Mouse (Mus musculus) limb, embryonic 14.5 days (tissue): ENCODE results near the gene Mfsd12. TPM values are rescaled to one million over a fixed set of nuclear protein-coding genes. Genes with fewer than 3 reads are reported as not detected.
A peak's percentile ranks its signal among the peaks of the same experiment; 100 is the strongest.

ENCODE experiments used
- ATAC-seq: fragments of 200-750 bp; cut with Nextera tagmentation; 2 replicates; pipeline ENCODE4 v1.8.0; 2017; ENCODE audit warnings: low read depth, moderate number of reproducible peaks, moderate TSS enrichment; ENCODE audit not compliant: low FRiP score
- DNase-seq: peaks from one replicate; pipeline ENCODE4 v3.0.0-alpha.2; 2015; ENCODE audit warnings: low spot score
- H3K27ac ChIP-seq: fragments of 300-500 bp; sonication (generic); replicated peaks from 2 replicates; pipeline ENCODE4 v1.5.1; 2014; ENCODE audit warnings: low read depth, mild to moderate bottlenecking, low read length, moderate library complexity, mixed read lengths
- H3K27me3 ChIP-seq: fragments of 300-500 bp; sonication (generic); 2 replicates; pipeline ENCODE4 v1.6.1; 2014; ENCODE audit warnings: low read length, mixed read lengths; ENCODE audit not compliant: control insufficient read depth, insufficient read depth
- H3K36me3 ChIP-seq: fragments of 300-500 bp; sonication (generic); 2 replicates; pipeline ENCODE4 v1.6.1; 2014; ENCODE audit warnings: mild to moderate bottlenecking, low read length, moderate library complexity, mixed read lengths; ENCODE audit not compliant: control insufficient read depth, insufficient read depth
- H3K4me1 ChIP-seq: fragments of 300-500 bp; sonication (generic); 2 replicates; pipeline ENCODE4 v1.6.1; 2014; ENCODE audit warnings: antibody characterized with exemption, low read length, mixed read lengths; ENCODE audit not compliant: control insufficient read depth, insufficient read depth
- H3K4me2 ChIP-seq: fragments of 300-500 bp; sonication (generic); replicated peaks from 2 replicates; pipeline ENCODE4 v1.6.1; 2014; ENCODE audit warnings: low read depth, mild to moderate bottlenecking, low read length, moderate library complexity; ENCODE audit not compliant: severe bottlenecking
- H3K4me3 ChIP-seq: fragments of 300-500 bp; sonication (generic); replicated peaks from 2 replicates; pipeline ENCODE4 v1.5.1; 2014; ENCODE audit warnings: low read length
- H3K9ac ChIP-seq: fragments of 300-500 bp; sonication (generic); 2 replicates; pipeline ENCODE4 v1.6.1; 2014; ENCODE audit warnings: mild to moderate bottlenecking, low read depth, low read length, moderate library complexity; ENCODE audit not compliant: severe bottlenecking
- H3K9me3 ChIP-seq: fragments of 300-500 bp; sonication (generic); 2 replicates; pipeline ENCODE4 v1.6.1; 2016; ENCODE audit warnings: low read length; ENCODE audit not compliant: control insufficient read depth
- POLR2A ChIP-seq: fragments of 200-500 bp; IDR thresholded peaks from 2 replicates; pipeline ENCODE4 v1.8.0; 2012; ENCODE audit warnings: inconsistent platforms, mild to moderate bottlenecking, moderate library complexity, borderline replicate concordance; ENCODE audit not compliant: insufficient read depth, insufficient read length; ENCODE audit errors: extremely low read depth
- WGBS: fragments of 180-500 bp; shearing (Covaris S2); extraction: QIAGEN DNeasy Blood & Tissue Kit; methylation state at CpG from one replicate; pipeline ENCODE4 v1.1.7; 2014; 5-methylcytosine and 5-hydroxymethylcytosine counted together
- polyA plus RNA-seq, 2 experiments: library from polyadenylated mRNA; depleted of rRNA in 1 of 2; stranded (reverse) in 1 of 2; unstranded in 1 of 2; fragments of >200 nt; fragmentation: Nextera tagmentation in 1 of 2; extraction: Ambion mirVana in 1 of 2; gene quantifications; 2 replicates each; pipeline versions ENCODE4 v1.2.1 to v1.2.3; 2012 to 2014

Gene Mfsd12
- polyA plus RNA-seq, 2 experiments, result 6.8 to 12.0 TPM

- ATAC-seq (no peak), DNase-seq (peak; percentile 42)
- Histone ChIP-seq H3K4me1 (peaks cover 18% of the 10 kb centered on the region), H3K27me3 (no peaks in the 10 kb centered on the region), H3K9me3 (no peaks in the 10 kb centered on the region), H3K4me2 (peak overlapping the region; percentile 29), H3K27ac (0 out of 2 replicates have a peak overlapping the region, but pooled peaks have one; percentile 26), H3K9ac (peak overlapping the region; percentile 5; the same call in 1 of the 2 replicates), H3K4me3 (peak overlapping the region; percentile 3), H3K36me3 (peaks cover 69% of the 10 kb centered on the region)
- no peak for TF ChIP-seq POLR2A
- 52% methylated on average over 14 of the region's 16 CpGs for WGBS
Observed at GRCm38 (mm10) chr10:81316338-81317060, 40.8 kb upstream of the Mfsd12 start.

DNA sequence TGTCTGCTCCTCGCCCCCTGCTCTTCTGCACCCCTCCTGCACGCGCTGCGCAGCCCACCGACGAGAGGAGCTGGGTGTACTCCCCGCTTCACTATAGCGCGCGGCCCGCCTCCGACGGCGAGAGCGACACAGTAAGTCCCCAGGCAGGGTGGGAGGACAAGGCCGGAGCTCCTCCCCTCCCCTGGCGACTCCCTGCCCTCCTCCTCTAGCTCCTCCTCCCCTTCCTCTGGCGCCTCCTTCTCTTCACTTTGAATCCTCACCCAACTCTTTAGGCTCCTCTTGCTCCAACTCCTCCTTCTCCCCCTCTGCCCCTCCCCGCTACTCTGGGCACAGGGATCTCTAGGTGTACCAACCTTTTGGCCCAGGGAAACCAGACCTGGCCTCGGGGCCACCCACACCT, 40.0 kb upstream of the Mfsd12 start:
- H3K9me3 ChIP-seq, result no peaks in the 10 kb centered on the region
- no peak for ATAC-seq
- no peaks in the 10 kb centered on the region for H3K27me3 ChIP-seq
- H3K9ac ChIP-seq, result peak overlapping the region; percentile 5; the same call in 1 of the 2 replicates
- 12% methylated on average over 17 of the region's 20 CpGs for WGBS
- H3K4me1 ChIP-seq, result peaks cover 23% of the 10 kb centered on the region
- H3K4me2 ChIP-seq, result peak overlapping the region; percentile 29
- peak; percentile 67 for DNase-seq
- H3K27ac ChIP-seq, result no peak overlapping the region
- H3K36me3 ChIP-seq, result peaks cover 61% of the 10 kb centered on the region
- peak overlapping the region; percentile 3 for H3K4me3 ChIP-seq
- TF ChIP-seq POLR2A, result no peak

DNA sequence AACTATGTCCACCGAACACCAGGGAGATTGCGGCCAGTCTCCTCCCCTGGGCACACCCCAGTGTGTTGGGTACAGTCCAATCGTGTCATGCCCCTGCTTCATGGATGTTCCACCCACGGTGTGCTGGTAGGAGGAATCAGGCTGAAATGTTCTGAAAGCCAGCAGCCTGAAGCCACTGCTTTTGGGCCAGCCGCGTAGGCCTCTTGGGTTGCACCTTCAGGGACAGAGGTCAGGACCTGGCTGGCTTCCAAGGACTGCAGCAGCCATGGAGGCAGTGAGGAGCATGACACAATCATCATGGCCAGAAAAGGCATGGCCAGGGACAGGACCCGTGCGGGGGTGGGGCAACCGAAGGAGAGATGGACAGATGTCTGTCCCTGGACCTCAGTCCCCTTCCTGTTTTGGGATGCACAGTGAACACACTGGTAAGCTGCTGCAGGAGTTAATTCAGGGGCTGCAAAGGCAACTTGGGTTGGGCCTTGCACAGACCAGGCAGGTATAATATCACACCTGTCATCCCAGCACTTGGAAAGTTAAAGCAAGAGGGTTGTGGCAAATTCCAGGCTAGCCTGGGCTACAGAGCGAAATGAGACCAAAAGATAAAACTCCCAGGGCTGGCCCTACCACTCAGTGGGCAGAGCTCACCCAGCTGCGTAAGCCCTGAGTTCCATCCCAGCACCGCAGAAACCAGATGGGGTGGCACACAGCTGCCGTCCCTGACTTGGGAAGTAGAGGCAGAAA, 38.5 kb upstream of the Mfsd12 start:
- Histone ChIP-seq H3K9me3 (no peaks in the 10 kb centered on the region), H3K36me3 (peaks cover 61% of the 10 kb centered on the region), H3K27me3 (no peaks in the 10 kb centered on the region), H3K4me1 (peaks cover 23% of the 10 kb centered on the region), H3K4me2 (peak overlapping the region; percentile 62), H3K9ac (peak overlapping the region; percentile 47; the same call in 1 of the 2 replicates), H3K27ac (peak overlapping the region; percentile 87), H3K4me3 (no peak overlapping the region)
- ATAC-seq (no peak), DNase-seq (no peak)
- WGBS, result 92% methylated on average over 13 of the region's 13 CpGs
- no peak for TF ChIP-seq POLR2A

DNA sequence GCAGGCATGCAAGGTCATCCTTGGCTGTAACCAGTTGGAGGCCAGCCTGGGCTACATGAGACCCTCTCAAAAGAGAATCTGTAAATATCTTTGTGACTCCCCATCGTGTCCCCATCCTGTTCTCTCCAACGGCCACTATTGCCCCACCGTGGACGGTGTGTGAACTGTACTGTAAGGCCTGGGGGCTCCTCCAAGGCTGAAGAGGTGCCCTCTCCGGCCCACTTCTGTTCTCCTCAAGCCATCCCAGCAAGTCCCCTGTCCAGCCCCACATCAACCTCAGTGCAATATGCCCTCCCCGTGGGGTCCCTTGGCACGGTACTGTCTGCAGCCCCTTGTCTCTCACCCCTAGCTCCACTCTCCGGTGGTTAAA, 38.0 kb upstream of the Mfsd12 start:
- peak overlapping the region; percentile 47 for H3K9ac ChIP-seq
- no peaks in the 10 kb centered on the region for H3K27me3 ChIP-seq
- peaks cover 61% of the 10 kb centered on the region for H3K36me3 ChIP-seq
- no peak for ATAC-seq
- H3K9me3 ChIP-seq, result no peaks in the 10 kb centered on the region
- no peak for DNase-seq
- H3K4me2 ChIP-seq, result peak overlapping the region; percentile 62
- 26% methylated on average over 8 of the region's 8 CpGs for WGBS
- peaks cover 23% of the 10 kb centered on the region for H3K4me1 ChIP-seq
- peak overlapping the region; percentile 87 for H3K27ac ChIP-seq
- H3K4me3 ChIP-seq, result peak overlapping the region; percentile 97
- TF ChIP-seq POLR2A, result no peak

DNA sequence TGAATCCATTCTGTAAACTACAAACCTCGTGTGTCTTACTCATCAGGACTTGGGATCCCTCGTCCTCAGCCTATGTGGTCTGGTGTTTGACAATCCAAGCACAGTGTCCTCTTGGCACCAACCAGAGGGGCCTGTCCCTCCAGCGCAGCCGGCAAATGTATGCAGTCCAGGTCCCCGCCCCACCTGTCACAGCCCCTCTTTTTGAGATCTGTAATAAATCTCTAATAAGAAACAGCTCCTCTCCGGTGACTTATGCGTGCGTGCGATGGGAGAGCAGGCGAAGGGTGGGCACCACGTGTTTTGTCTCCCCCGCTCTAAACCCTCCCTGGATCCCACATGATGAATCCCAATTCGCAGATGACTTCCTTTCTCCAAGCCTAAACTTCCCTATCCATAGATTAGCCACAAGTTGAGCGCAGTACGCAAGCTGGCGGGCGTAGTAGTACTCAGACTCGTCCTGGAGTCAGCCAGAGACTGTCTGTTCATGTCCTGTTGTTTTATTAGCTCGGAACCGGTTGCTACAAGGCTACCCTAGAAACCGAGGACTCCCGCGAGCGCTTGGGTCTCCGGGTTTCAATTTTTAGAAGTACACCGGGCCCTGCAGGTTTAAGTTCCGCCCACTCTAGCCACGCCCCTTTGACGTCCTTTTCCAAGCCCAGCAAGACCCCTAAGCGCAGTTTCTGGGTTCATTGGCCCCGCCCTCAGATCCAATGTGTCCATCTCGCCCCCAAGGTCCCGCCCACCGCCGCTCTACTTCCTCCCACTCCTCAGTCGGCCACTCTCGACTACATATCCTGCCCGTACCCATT, 37.3 kb upstream of the Mfsd12 start:
- Histone ChIP-seq H3K27ac (peak overlapping the region; percentile 87), H3K4me1 (peaks cover 23% of the 10 kb centered on the region), H3K4me3 (peak overlapping the region; percentile 97), H3K9ac (peak overlapping the region; percentile 47), H3K4me2 (peak overlapping the region; percentile 62), H3K9me3 (no peaks in the 10 kb centered on the region), H3K27me3 (no peaks in the 10 kb centered on the region), H3K36me3 (peaks cover 61% of the 10 kb centered on the region)
- ATAC-seq (no peak; the same call in 1 of the 2 replicates), DNase-seq (peak; percentile 99)
- TF ChIP-seq POLR2A, result no peak
- WGBS, result under 1% methylated on average over 37 of the region's 38 CpGs
